Mouse (Mus musculus): Measurements from ENCODE around the gene Gtf2f1.

Gene Gtf2f1

GRCm38 (mm10) chr17:56976531-56977390 is 34.3 kb downstream of the Gtf2f1 start:
- no peak for DNase-seq (ENCODE audit: inconsistent age in 2 of 2, low spot score in 1 of 2)

GRCm38 (mm10) chr17:56975391-56975790 is 35.7 kb downstream of the Gtf2f1 start:
- no peak for DNase-seq (ENCODE audit: inconsistent age in 2 of 2, low spot score in 1 of 2)

- DNase-seq (ENCODE audit: inconsistent age in 2 of 2, low spot score in 1 of 2), result peak in 1 of 2 experiments; percentile 75
Observed at GRCm38 (mm10) chr17:56974708-56975240, 36.3 kb downstream of the Gtf2f1 start.

- no peak for DNase-seq (ENCODE audit: inconsistent age in 2 of 2, low spot score in 1 of 2)
Observed at GRCm38 (mm10) chr17:56973956-56974707, 37.0 kb downstream of the Gtf2f1 start.

GRCm38 (mm10) chr17:56970081-56970480 is 41.0 kb downstream of the Gtf2f1 start:
- no peak for DNase-seq (ENCODE audit: inconsistent age in 2 of 2, low spot score in 1 of 2)

GRCm38 (mm10) chr17:56969321-56969720 is 41.8 kb downstream of the Gtf2f1 start:
- peak; percentile 58 to 77 for DNase-seq (ENCODE audit: inconsistent age in 2 of 2, low spot score in 1 of 2)

- no peak for DNase-seq (ENCODE audit: inconsistent age in 2 of 2, low spot score in 1 of 2)
Observed at GRCm38 (mm10) chr17:56963646-56964045, 47.4 kb downstream of the Gtf2f1 start.

GRCm38 (mm10) chr17:56962642-56963405 is 48.3 kb downstream of the Gtf2f1 start:
- peak in 1 of 2 experiments; percentile 70 for DNase-seq (ENCODE audit: inconsistent age in 2 of 2, low spot score in 1 of 2)

GRCm38 (mm10) chr17:56961880-56962279 is 49.2 kb downstream of the Gtf2f1 start:
- DNase-seq (ENCODE audit: inconsistent age in 2 of 2, low spot score in 1 of 2), result no peak

GRCm38 (mm10) chr17:56958667-56959066 is 52.4 kb downstream of the Gtf2f1 start:
- DNase-seq (ENCODE audit: inconsistent age in 2 of 2, low spot score in 1 of 2), result no peak

GRCm38 (mm10) chr17:56957763-56958429 is 53.2 kb downstream of the Gtf2f1 start:
- peak in 1 of 2 experiments; percentile 48 for DNase-seq (ENCODE audit: inconsistent age in 2 of 2, low spot score in 1 of 2)

- DNase-seq (ENCODE audit: inconsistent age in 2 of 2, low spot score in 1 of 2), result no peak
Observed at GRCm38 (mm10) chr17:56954871-56955270, 56.2 kb downstream of the Gtf2f1 start.
